Mouse (Mus musculus): ENCODE measurements around the gene Hfe2. TPM values are rescaled to one million over a fixed set of nuclear protein-coding genes. Genes with fewer than 3 reads are reported as not detected.
"Not testable (repeated sequence)": the region's sequence is repeated elsewhere in the genome, so short reads cannot be mapped to it uniquely, and the experiment has no call there.

Gene Hfe2
- total RNA-seq (2021) = 100 to 1,000 TPM; 266 to 290 TPM

- DNase-seq (ENCODE audit: low spot score) = no peak
- intact Hi-C loops (cut with DNase I) = no loop called here
Observed at GRCm38 (mm10) chr3:96524914-96525313, at the start of gene Hfe2. Gene Hfe2 (plus strand): TSS chr3:96525172.

GRCm38 (mm10) chr3:96477084-96477483 lies 47.9 kb upstream of the Hfe2 start:
- intact Hi-C loops (cut with DNase I) = loop anchor here (2.0 kb wide), 1 partner anchor 44 kb away; no protein-coding TSS in a partner anchor
- DNase-seq (ENCODE audit: low spot score) = no peak

- intact Hi-C loops (cut with DNase I) = loop anchor here (2.0 kb wide), 1 partner anchor 45 kb away; no protein-coding TSS in a partner anchor
- DNase-seq (ENCODE audit: low spot score) = no peak
Observed at GRCm38 (mm10) chr3:96477558-96477957, 47.4 kb upstream of the Hfe2 start.

GRCm38 (mm10) chr3:96479249-96479648 lies 45.7 kb upstream of the Hfe2 start:
- DNase-seq (ENCODE audit: low spot score) = no peak
- intact Hi-C loops (cut with DNase I) = no loop called here

- intact Hi-C loops (cut with DNase I) = no loop called here
- DNase-seq (ENCODE audit: low spot score) = no peak
Observed at GRCm38 (mm10) chr3:96480684-96481270, 44.2 kb upstream of the Hfe2 start.

GRCm38 (mm10) chr3:96481856-96482255 lies 43.1 kb upstream of the Hfe2 start:
- intact Hi-C loops (cut with DNase I) = no loop called here
- no peak for DNase-seq (ENCODE audit: low spot score)

GRCm38 (mm10) chr3:96482451-96482850 lies 42.5 kb upstream of the Hfe2 start:
- no peak for DNase-seq (ENCODE audit: low spot score)
- intact Hi-C loops (cut with DNase I) = no loop called here

GRCm38 (mm10) chr3:96483044-96483443 lies 41.9 kb upstream of the Hfe2 start:
- intact Hi-C loops (cut with DNase I); DNase-seq (ENCODE audit: low spot score): not testable (repeated sequence)

- intact Hi-C loops (cut with DNase I) = no loop called here
- DNase-seq (ENCODE audit: low spot score) = no peak
Observed at GRCm38 (mm10) chr3:96483946-96484345, 41.0 kb upstream of the Hfe2 start.

- no peak for DNase-seq (ENCODE audit: low spot score)
- intact Hi-C loops (cut with DNase I) = no loop called here
Observed at GRCm38 (mm10) chr3:96484921-96485320, 40.1 kb upstream of the Hfe2 start.

GRCm38 (mm10) chr3:96485361-96485760 lies 39.6 kb upstream of the Hfe2 start:
- no peak for DNase-seq (ENCODE audit: low spot score)
- intact Hi-C loops (cut with DNase I) = no loop called here

- intact Hi-C loops (cut with DNase I); DNase-seq (ENCODE audit: low spot score): not testable (repeated sequence)
Observed at GRCm38 (mm10) chr3:96486064-96486827, 38.7 kb upstream of the Hfe2 start.

- intact Hi-C loops (cut with DNase I); DNase-seq (ENCODE audit: low spot score): not testable (repeated sequence)
Observed at GRCm38 (mm10) chr3:96486828-96487559, 38.0 kb upstream of the Hfe2 start.

- no peak for DNase-seq (ENCODE audit: low spot score)
- intact Hi-C loops (cut with DNase I) = no loop called here
Observed at GRCm38 (mm10) chr3:96487596-96488289, 37.2 kb upstream of the Hfe2 start.

- intact Hi-C loops (cut with DNase I); DNase-seq (ENCODE audit: low spot score): not testable (repeated sequence)
Observed at GRCm38 (mm10) chr3:96488290-96488906, 36.6 kb upstream of the Hfe2 start.

GRCm38 (mm10) chr3:96488907-96489629 lies 35.9 kb upstream of the Hfe2 start:
- DNase-seq (ENCODE audit: low spot score); intact Hi-C loops (cut with DNase I): not testable (repeated sequence)

GRCm38 (mm10) chr3:96489636-96490035 lies 35.3 kb upstream of the Hfe2 start:
- intact Hi-C loops (cut with DNase I); DNase-seq (ENCODE audit: low spot score): not testable (repeated sequence)

- DNase-seq (ENCODE audit: low spot score); intact Hi-C loops (cut with DNase I): not testable (repeated sequence)
Observed at GRCm38 (mm10) chr3:96494456-96494855, 30.5 kb upstream of the Hfe2 start.

- intact Hi-C loops (cut with DNase I) = no loop called here
- no peak for DNase-seq (ENCODE audit: low spot score)
Observed at GRCm38 (mm10) chr3:96494912-96495311, 30.1 kb upstream of the Hfe2 start.

Measured in heart, postnatal 25 days (tissue).